Mouse (Mus musculus) heart, postnatal 0 days (tissue): ENCODE data around the gene Prkca. TPM values are rescaled to one million over a fixed set of nuclear protein-coding genes. Genes with fewer than 3 reads are reported as not detected.

ENCODE experiments used
- ATAC-seq: fragments of 200-750 bp; cut with Nextera tagmentation; 2 replicates; pipeline ENCODE4 v1.8.0; 2017; ENCODE audit warnings: low read depth, moderate number of reproducible peaks, moderate library complexity; ENCODE audit not compliant: insufficient read depth
- DNase-seq: peaks from one replicate; pipeline ENCODE4 v3.0.0-alpha.2; 2016; ENCODE audit warnings: low spot score
- H3K27ac ChIP-seq: fragments of 300-500 bp; sonication (generic); 2 replicates; pipeline ENCODE4 v1.5.1; 2014; ENCODE audit warnings: low read depth, mild to moderate bottlenecking
- H3K27me3 ChIP-seq: fragments of 300-500 bp; sonication (generic); 2 replicates; pipeline ENCODE4 v1.6.1; 2014; ENCODE audit warnings: low read length, mixed read lengths; ENCODE audit not compliant: control insufficient read depth, insufficient read depth
- H3K36me3 ChIP-seq: fragments of 300-500 bp; sonication (generic); replicated peaks from 2 replicates; pipeline ENCODE4 v1.6.1; 2014; ENCODE audit warnings: low read length, mixed read lengths; ENCODE audit not compliant: control insufficient read depth, insufficient read depth
- H3K4me1 ChIP-seq: fragments of 300-500 bp; sonication (generic); 2 replicates; pipeline ENCODE4 v1.6.1; 2014; ENCODE audit warnings: antibody characterized with exemption; ENCODE audit not compliant: control insufficient read depth, insufficient read depth
- H3K4me2 ChIP-seq: fragments of 300-500 bp; sonication (generic); 2 replicates; pipeline ENCODE4 v1.6.1; 2014; ENCODE audit warnings: low read depth, mild to moderate bottlenecking, low read length, moderate library complexity
- H3K4me3 ChIP-seq: fragments of 300-500 bp; sonication (generic); 2 replicates; pipeline ENCODE4 v1.5.1; 2014; ENCODE audit warnings: low read depth, low read length
- H3K9ac ChIP-seq: fragments of 300-500 bp; sonication (generic); replicated peaks from 2 replicates; pipeline ENCODE4 v1.6.1; 2014; ENCODE audit warnings: low read depth, low read length, mixed read lengths
- H3K9me3 ChIP-seq: fragments of 300-500 bp; sonication (generic); replicated peaks from 2 replicates; pipeline ENCODE4 v1.6.1; 2016; ENCODE audit warnings: low read length; ENCODE audit not compliant: control insufficient read depth
- CTCF ChIP-seq: IDR thresholded peaks from 2 replicates; pipeline ENCODE4 v1.5.1; 2016; ENCODE audit warnings: antibody characterized with exemption, control low read depth, low read depth
- EP300 ChIP-seq: IDR thresholded peaks from 2 replicates; pipeline ENCODE4 v1.6.1; 2016; ENCODE audit warnings: antibody characterized with exemption, low read depth
- WGBS: fragments of 180-500 bp; shearing (Covaris S2); extraction: QIAGEN DNeasy Blood & Tissue Kit; methylation state at CpG from one replicate; pipeline ENCODE4 v1.1.7; 2014; 5-methylcytosine and 5-hydroxymethylcytosine counted together
- polyA plus RNA-seq: library from polyadenylated mRNA; unstranded; fragments of >200 nt; fragmentation: Nextera tagmentation; extraction: Ambion mirVana; gene quantifications from 2 replicates; pipeline ENCODE4 v1.2.1, GENCODE M21; 2015
- total RNA-seq: library from RNA; depleted of rRNA; stranded (reverse); fragments of >200 nt; gene quantifications from 2 replicates; pipeline ENCODE4 v1.2.3, GENCODE M21; 2014; ENCODE audit warnings: low replicate concordance

Gene Prkca
- total and polyA plus RNA-seq, 2 experiments from 2014 or later: 7.0 to 11.2 TPM

DNA sequence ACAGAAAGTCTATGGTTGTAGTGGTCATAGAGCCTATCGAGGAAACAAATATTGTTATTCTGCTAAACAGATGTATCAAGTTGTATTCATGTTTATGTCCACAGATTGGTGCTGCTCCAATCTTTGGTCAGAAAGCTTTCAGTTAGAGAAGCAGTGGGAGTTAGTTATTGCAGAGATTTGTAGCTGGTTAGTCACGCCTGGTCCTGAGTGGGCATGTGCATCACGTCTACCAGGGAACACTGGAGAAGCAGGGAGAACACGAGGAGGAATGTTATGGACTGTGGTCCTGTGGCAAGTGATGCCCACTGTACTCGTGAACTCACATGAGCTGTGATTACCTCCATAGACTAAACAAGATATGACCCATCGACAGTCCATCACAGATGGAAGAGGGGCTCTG, 153.4 kb downstream of the Prkca start:
- no peaks in the 10 kb centered on the region for H3K36me3 ChIP-seq
- H3K27ac ChIP-seq: no peak overlapping the region
- 81% methylated on average over 6 of the region's 6 CpGs for WGBS
- no peaks in the 10 kb centered on the region for H3K27me3 ChIP-seq
- DNase-seq (no peak), ATAC-seq (no peak)
- no peak overlapping the region for H3K9ac ChIP-seq
- H3K4me1 ChIP-seq: peaks cover 12% of the 10 kb centered on the region; the same call in 1 of the 2 replicates
- no peak overlapping the region for H3K4me2 ChIP-seq
- H3K9me3 ChIP-seq: no peaks in the 10 kb centered on the region
- H3K4me3 ChIP-seq: no peak overlapping the region
- TF ChIP-seq CTCF (no peak), EP300 (no peak)

DNA sequence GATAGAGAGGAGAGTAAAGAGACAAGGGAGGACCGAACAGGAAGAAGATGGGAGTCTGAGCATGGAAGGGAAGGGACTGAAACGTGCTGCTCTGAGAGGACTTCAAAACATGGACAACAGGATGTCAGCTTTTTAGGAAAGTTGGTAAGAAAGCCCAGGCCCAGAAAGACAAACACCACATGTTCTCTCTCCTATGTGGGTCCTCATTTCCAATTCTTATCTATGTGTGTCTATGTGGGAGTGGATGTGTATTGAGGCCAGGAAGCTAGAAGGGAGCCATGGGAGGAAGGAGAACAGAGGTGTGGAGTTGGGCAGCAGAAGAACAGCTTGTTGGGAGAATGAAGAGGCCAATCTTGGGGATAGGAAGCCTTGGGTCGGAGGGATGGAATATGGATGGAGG, 154.4 kb downstream of the Prkca start:
- Histone ChIP-seq H3K27ac (no peak overlapping the region), H3K4me1 (peaks cover 12% of the 10 kb centered on the region; the same call in 1 of the 2 replicates), H3K9ac (no peak overlapping the region), H3K4me3 (no peak overlapping the region), H3K27me3 (no peaks in the 10 kb centered on the region), H3K4me2 (no peak overlapping the region), H3K36me3 (no peaks in the 10 kb centered on the region), H3K9me3 (no peaks in the 10 kb centered on the region)
- TF ChIP-seq EP300: no peak
- TF ChIP-seq CTCF: no peak
- no peak for DNase-seq
- no peak for ATAC-seq
- WGBS: 79% methylated on average over 3 of the region's 3 CpGs

DNA sequence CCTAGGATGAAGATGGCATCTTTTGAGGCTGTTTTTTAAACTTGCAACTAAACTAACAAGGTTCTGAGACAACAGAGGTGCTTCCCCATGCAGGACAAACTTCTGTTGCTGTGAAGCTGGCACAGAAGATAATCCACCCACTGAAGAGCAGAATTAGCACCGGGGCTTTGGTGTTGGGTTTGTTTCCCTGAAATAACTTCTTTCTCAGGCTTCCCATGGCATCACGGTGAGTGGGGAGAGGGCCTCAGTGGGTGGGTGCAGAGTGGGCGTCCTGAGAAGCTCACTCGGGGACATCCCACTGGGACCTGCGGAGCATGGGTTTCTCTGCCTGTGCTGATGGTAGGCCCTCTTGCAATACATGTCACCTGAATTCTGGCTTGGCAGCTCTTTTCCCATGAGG, 161.3 kb downstream of the Prkca start:
- H3K4me3 ChIP-seq: no peak overlapping the region
- H3K4me1 ChIP-seq: no peaks in the 10 kb centered on the region
- DNase-seq: no peak
- H3K27ac ChIP-seq: no peak overlapping the region
- H3K27me3 ChIP-seq: no peaks in the 10 kb centered on the region
- H3K36me3 ChIP-seq: no peaks in the 10 kb centered on the region
- H3K4me2 ChIP-seq: no peak overlapping the region
- no peaks in the 10 kb centered on the region for H3K9me3 ChIP-seq
- no peak overlapping the region for H3K9ac ChIP-seq
- no peak for ATAC-seq
- no peak for TF ChIP-seq CTCF
- TF ChIP-seq EP300: no peak
- 76% methylated on average over 5 of the region's 5 CpGs for WGBS

- Histone ChIP-seq H3K36me3 (no peaks in the 10 kb centered on the region), H3K27me3 (no peaks in the 10 kb centered on the region), H3K4me2 (no peak overlapping the region), H3K9me3 (no peaks in the 10 kb centered on the region), H3K9ac (no peak overlapping the region), H3K27ac (no peak overlapping the region), H3K4me3 (no peak overlapping the region), H3K4me1 (no peaks in the 10 kb centered on the region)
- 83% methylated on average over 10 of the region's 10 CpGs for WGBS
- TF ChIP-seq CTCF (no peak), EP300 (no peak)
- ATAC-seq (no peak), DNase-seq (no peak)
Measured at GRCm38 (mm10) chr11:108181012-108181713, 162.6 kb downstream of the Prkca start.

- H3K9ac ChIP-seq: no peak overlapping the region
- H3K27ac ChIP-seq: no peak overlapping the region
- no peaks in the 10 kb centered on the region for H3K27me3 ChIP-seq
- TF ChIP-seq EP300: no peak
- no peak for TF ChIP-seq CTCF
- no peaks in the 10 kb centered on the region for H3K36me3 ChIP-seq
- ATAC-seq: no peak
- WGBS: 72% methylated on average over 5 of the region's 5 CpGs
- H3K9me3 ChIP-seq: no peaks in the 10 kb centered on the region
- H3K4me3 ChIP-seq: no peak overlapping the region
- no peaks in the 10 kb centered on the region for H3K4me1 ChIP-seq
- DNase-seq: no peak
- no peak overlapping the region for H3K4me2 ChIP-seq
Measured at GRCm38 (mm10) chr11:108178802-108179201, 164.9 kb downstream of the Prkca start.

- TF ChIP-seq CTCF (no peak), EP300 (no peak)
- Histone ChIP-seq H3K4me1 (no peaks in the 10 kb centered on the region), H3K27me3 (no peaks in the 10 kb centered on the region), H3K36me3 (no peaks in the 10 kb centered on the region), H3K4me2 (no peak overlapping the region), H3K4me3 (no peak overlapping the region), H3K27ac (no peak overlapping the region), H3K9ac (no peak overlapping the region), H3K9me3 (no peaks in the 10 kb centered on the region)
- DNase-seq (no peak), ATAC-seq (no peak)
- WGBS: 88% methylated on average over 3 of the region's 3 CpGs
Measured at GRCm38 (mm10) chr11:108178258-108178657, 165.5 kb downstream of the Prkca start.
